Mouse (Mus musculus): ENCODE data around the gene Rprd1b.

- TF ChIP-seq MYOG (IDR thresholded peaks at IDR 0.05; ENCODE audit: control insufficient read depth, extremely low read depth, insufficient read length) (no peak), CEBPB (IDR thresholded peaks at IDR 0.05; ENCODE audit: low read depth) (no peak), MYOD1 (IDR thresholded peaks at IDR 0.05; ENCODE audit: control insufficient read depth, insufficient read length, low read depth) (no peak), CTCF (IDR thresholded peaks at IDR 0.05; ENCODE audit: control insufficient read depth, insufficient read depth, insufficient read length) (peak; percentile 72)
Measured at GRCm38 (mm10) chr2:158146223-158146622, 117.9 kb downstream of the Rprd1b start, which contains the start of gene Tgm2.

All from C2C12 (cell line).